Mouse (Mus musculus) liver, postnatal 0 days (tissue): ENCODE measurements around the gene Nav2.

Experiments
- CTCF ChIP-seq: sonication (generic); IDR thresholded peaks from 2 replicates; pipeline ENCODE4 v1.5.1; 2016; ENCODE audit warnings: antibody characterized with exemption, low read depth
- EP300 ChIP-seq: IDR thresholded peaks from 2 replicates; pipeline ENCODE4 v1.6.1; 2016; ENCODE audit warnings: antibody characterized with exemption, low read depth, mild to moderate bottlenecking

GRCm38 (mm10) chr7:48871292-48871691 is 37.2 kb upstream of the Nav2 start:
- no peak for TF ChIP-seq CTCF
- TF ChIP-seq EP300: no peak
